In genomic region chr5:125508006-125508405, GRCm38 (mm10) we compare ENCODE assay signal across 26 mouse cellular contexts. TPM values are rescaled to one million over a fixed set of nuclear protein-coding genes. Genes with fewer than 3 reads are reported as not detected.
"Had no signal": no experiment of that assay in that cellular context is flagged by ENCODE, and none has a peak within 500 bp of the region (broad histone marks: within the 10 kb centered on the region; RNA-seq: fewer than 3 reads in every experiment).

No protein-coding gene starts in this region.

- ATAC-seq: forebrain, embryonic 13.5 days; forebrain, embryonic 14.5 days; forebrain, embryonic 15.5 days; forebrain, embryonic 16.5 days had no signal

- H3K9me3 ChIP-seq: embryonic facial prominence, embryonic 10.5 days; embryonic facial prominence, embryonic 12.5 days; embryonic facial prominence, embryonic 13.5 days; embryonic facial prominence, embryonic 15.5 days; forebrain, embryonic 10.5 days; forebrain, embryonic 12.5 days; forebrain, embryonic 13.5 days; forebrain, embryonic 15.5 days; heart, embryonic 10.5 days had no signal

- H3K9ac ChIP-seq: embryonic facial prominence, embryonic 12.5 days; embryonic facial prominence, embryonic 13.5 days; embryonic facial prominence, embryonic 15.5 days; forebrain, embryonic 12.5 days; forebrain, embryonic 13.5 days; forebrain, embryonic 15.5 days had no signal

- H3K4me1 ChIP-seq: embryonic facial prominence, embryonic 10.5 days; embryonic facial prominence, embryonic 12.5 days; embryonic facial prominence, embryonic 13.5 days; embryonic facial prominence, embryonic 15.5 days; forebrain, embryonic 10.5 days; forebrain, embryonic 12.5 days; forebrain, embryonic 13.5 days; forebrain, embryonic 15.5 days had no signal

- H3K27me3 ChIP-seq: embryonic facial prominence, embryonic 12.5 days; embryonic facial prominence, embryonic 13.5 days; embryonic facial prominence, embryonic 15.5 days; forebrain, embryonic 12.5 days; forebrain, embryonic 13.5 days; forebrain, embryonic 15.5 days had no signal

- DNase-seq: cerebellum, adult 9-10 months; cerebellum, adult 9-11 months; cerebellum, postnatal 36 days; embryo, embryonic 11 days; gastrocnemius, adult 2 months; gastrocnemius, postnatal 10 days; gastrocnemius, postnatal 14 days; gastrocnemius, postnatal 25 days; gastrocnemius, postnatal 36 days; heart, adult 11 months; heart, adult 18-20 months; heart, adult 2 months had no signal

- H3K27ac ChIP-seq: embryonic facial prominence, embryonic 10.5 days; embryonic facial prominence, embryonic 12.5 days; embryonic facial prominence, embryonic 13.5 days; embryonic facial prominence, embryonic 15.5 days; forebrain, embryonic 10.5 days; forebrain, embryonic 12.5 days; forebrain, embryonic 13.5 days; forebrain, embryonic 15.5 days; gastrocnemius, adult 2 months; heart, adult 2 months; heart, embryonic 10.5 days had no signal

- H3K4me3 ChIP-seq: embryonic facial prominence, embryonic 10.5 days; embryonic facial prominence, embryonic 12.5 days; embryonic facial prominence, embryonic 13.5 days; embryonic facial prominence, embryonic 15.5 days; erythroblast, embryonic 14.5 days; forebrain, embryonic 10.5 days; forebrain, embryonic 12.5 days; forebrain, embryonic 13.5 days; forebrain, embryonic 15.5 days; gastrocnemius, adult 2 months; heart, adult 2 months; heart, embryonic 10.5 days had no signal

- H3K4me2 ChIP-seq: embryonic facial prominence, embryonic 12.5 days; embryonic facial prominence, embryonic 13.5 days; embryonic facial prominence, embryonic 15.5 days; forebrain, embryonic 12.5 days; forebrain, embryonic 13.5 days; forebrain, embryonic 15.5 days had no signal

RNA-seq across cellular contexts. Expression of gene Tmem132b, which starts 23.6 kb away (rescaled TPM):
- total RNA-seq: common myeloid progenitor, adult 5-6 weeks; granulocyte monocyte progenitor cell, adult 5-6 weeks; heart, adult 18-20 months; heart, adult 2 months had no signal
- polyA plus RNA-seq: erythroblast, embryonic 14.5 days; heart, adult 2 months; heart, embryonic 10.5 days had no signal
